Mouse (Mus musculus): Measurements from ENCODE around the gene Fmn2. TPM values are rescaled to one million over a fixed set of nuclear protein-coding genes. Genes with fewer than 3 reads are reported as not detected.

Gene Fmn2
- polyA plus RNA-seq, 1 experiment from 2014 or later = 0.41 TPM

DNA sequence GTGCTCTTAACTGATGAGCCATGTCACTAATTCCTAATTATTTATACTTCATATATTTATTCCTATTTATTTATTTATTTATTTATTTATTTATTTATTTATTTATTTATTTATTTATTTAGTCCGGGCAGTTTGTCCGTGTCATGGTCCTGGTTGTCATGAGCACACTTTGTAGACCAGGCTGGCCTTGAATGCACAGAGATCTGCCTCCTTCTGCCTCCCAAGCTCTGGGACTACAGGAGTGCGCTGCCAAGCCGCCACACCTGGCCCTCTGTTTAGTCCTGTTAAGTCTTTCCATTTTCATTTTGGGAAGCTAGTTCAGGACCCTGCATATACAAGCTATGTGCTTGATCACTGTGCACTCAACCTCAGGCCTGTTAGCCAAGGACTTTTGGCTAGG lies 134.7 kb downstream of the Fmn2 start:
- Histone ChIP-seq H3K27me3 (replicated peaks; ENCODE audit: control insufficient read depth, insufficient read depth, low read length) (no peaks in the 10 kb centered on the region), H3K4me2 (no peak overlapping the region), H3K27ac (ENCODE audit: low read depth, low read length) (no peak overlapping the region), H3K36me3 (ENCODE audit: control insufficient read depth, insufficient read depth, low read length) (no peaks in the 10 kb centered on the region), H3K4me1 (replicated peaks; ENCODE audit: control insufficient read depth, insufficient read depth, low read length) (no peaks in the 10 kb centered on the region), H3K9me3 (ENCODE audit: control insufficient read depth, low read length) (no peaks in the 10 kb centered on the region), H3K9ac (ENCODE audit: low read depth, low read length) (no peak overlapping the region), H3K4me3 (ENCODE audit: low read depth, low read length) (no peak overlapping the region)
- 88% methylated on average over 4 of the region's 4 CpGs for WGBS
- no peak for DNase-seq (ENCODE audit: low spot score)
- no peak for ATAC-seq (replicated peaks; ENCODE audit: low FRiP score)

DNA sequence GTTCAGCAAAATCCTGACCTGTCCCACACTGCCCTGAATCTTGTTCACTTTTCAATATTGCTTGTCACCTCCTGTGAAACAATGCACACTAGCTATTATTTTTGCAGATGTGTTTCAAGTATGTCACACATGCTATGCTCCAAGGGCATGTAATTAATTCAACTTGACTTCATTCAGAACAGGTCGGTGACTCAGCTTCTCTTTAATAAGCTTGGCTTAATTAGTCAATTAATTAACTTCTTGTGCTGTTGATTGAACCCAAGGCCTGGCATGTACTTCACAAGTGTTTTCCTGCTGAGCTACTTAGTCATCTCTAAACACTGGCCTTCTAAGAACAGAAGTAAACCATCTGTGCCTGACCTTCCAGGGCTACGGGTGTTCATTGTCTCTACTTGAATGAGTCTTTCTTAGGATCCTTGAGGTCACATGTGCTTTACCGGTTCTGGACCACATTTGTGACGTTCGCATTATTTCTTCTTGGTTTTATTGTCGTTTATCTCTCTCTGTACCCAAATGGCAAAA lies 136.0 kb downstream of the Fmn2 start:
- H3K9ac ChIP-seq (ENCODE audit: low read depth, low read length) = no peak overlapping the region
- H3K9me3 ChIP-seq (ENCODE audit: control insufficient read depth, low read length) = no peaks in the 10 kb centered on the region
- ATAC-seq (replicated peaks; ENCODE audit: low FRiP score) (no peak), DNase-seq (ENCODE audit: low spot score) (no peak)
- H3K36me3 ChIP-seq (ENCODE audit: control insufficient read depth, insufficient read depth, low read length) = no peaks in the 10 kb centered on the region
- no peak overlapping the region for H3K4me2 ChIP-seq
- no peaks in the 10 kb centered on the region for H3K27me3 ChIP-seq (replicated peaks; ENCODE audit: control insufficient read depth, insufficient read depth, low read length)
- no peaks in the 10 kb centered on the region for H3K4me1 ChIP-seq (replicated peaks; ENCODE audit: control insufficient read depth, insufficient read depth, low read length)
- H3K4me3 ChIP-seq (ENCODE audit: low read depth, low read length) = no peak overlapping the region
- no peak overlapping the region for H3K27ac ChIP-seq (ENCODE audit: low read depth, low read length)
- WGBS = 85% methylated on average over 6 of the region's 6 CpGs

- ATAC-seq (replicated peaks; ENCODE audit: low FRiP score) = no peak
- Histone ChIP-seq H3K4me1 (replicated peaks; ENCODE audit: control insufficient read depth, insufficient read depth, low read length) (no peaks in the 10 kb centered on the region), H3K9me3 (ENCODE audit: control insufficient read depth, low read length) (no peaks in the 10 kb centered on the region), H3K36me3 (ENCODE audit: control insufficient read depth, insufficient read depth, low read length) (no peaks in the 10 kb centered on the region), H3K4me3 (ENCODE audit: low read depth, low read length) (no peak overlapping the region), H3K27me3 (replicated peaks; ENCODE audit: control insufficient read depth, insufficient read depth, low read length) (no peaks in the 10 kb centered on the region), H3K27ac (ENCODE audit: low read depth, low read length) (no peak overlapping the region), H3K9ac (ENCODE audit: low read depth, low read length) (no peak overlapping the region), H3K4me2 (no peak overlapping the region)
- no peak for DNase-seq (ENCODE audit: low spot score)
- WGBS = 74% methylated on average over 1 of the region's 1 CpGs
Measured at GRCm38 (mm10) chr1:174640901-174641300, 139.3 kb downstream of the Fmn2 start.

DNA sequence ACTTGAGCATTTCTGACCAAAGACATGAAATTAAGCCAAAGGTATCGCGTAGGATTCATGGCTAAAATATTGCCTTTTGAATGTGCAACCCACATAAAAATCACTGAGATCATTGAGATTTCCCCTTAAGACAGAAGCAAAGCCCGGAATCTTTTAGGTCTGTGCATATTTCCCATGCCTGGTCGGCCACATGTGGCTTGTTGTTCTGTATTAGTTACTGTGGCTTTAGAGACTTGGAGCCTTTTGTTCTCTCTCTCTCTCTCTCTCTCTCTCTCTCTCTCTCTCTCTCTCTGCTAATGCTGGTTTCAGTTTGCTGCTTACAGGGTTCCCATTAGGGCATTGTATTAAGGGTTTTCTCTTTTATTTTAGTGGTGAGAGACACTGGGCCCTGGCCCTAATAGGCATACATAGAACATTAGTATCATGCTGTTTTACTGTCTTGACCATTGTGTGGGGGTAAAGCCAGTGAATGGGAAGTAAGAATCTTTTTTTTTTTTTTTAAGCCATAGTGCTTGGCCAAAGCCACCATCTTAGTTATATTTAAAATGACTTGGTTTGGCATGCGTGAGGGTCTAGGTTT lies 141.9 kb downstream of the Fmn2 start:
- no peaks in the 10 kb centered on the region for H3K27me3 ChIP-seq (replicated peaks; ENCODE audit: control insufficient read depth, insufficient read depth, low read length)
- H3K4me2 ChIP-seq = no peak overlapping the region
- no peaks in the 10 kb centered on the region for H3K9me3 ChIP-seq (ENCODE audit: control insufficient read depth, low read length)
- no peak overlapping the region for H3K9ac ChIP-seq (ENCODE audit: low read depth, low read length)
- H3K36me3 ChIP-seq (ENCODE audit: control insufficient read depth, insufficient read depth, low read length) = no peaks in the 10 kb centered on the region
- H3K4me1 ChIP-seq (replicated peaks; ENCODE audit: control insufficient read depth, insufficient read depth, low read length) = no peaks in the 10 kb centered on the region
- no peak overlapping the region for H3K4me3 ChIP-seq (ENCODE audit: low read depth, low read length)
- no peak for ATAC-seq (replicated peaks; ENCODE audit: low FRiP score)
- no peak for DNase-seq (ENCODE audit: low spot score)
- no peak overlapping the region for H3K27ac ChIP-seq (ENCODE audit: low read depth, low read length)
- WGBS = 78% methylated on average over 5 of the region's 5 CpGs

DNA sequence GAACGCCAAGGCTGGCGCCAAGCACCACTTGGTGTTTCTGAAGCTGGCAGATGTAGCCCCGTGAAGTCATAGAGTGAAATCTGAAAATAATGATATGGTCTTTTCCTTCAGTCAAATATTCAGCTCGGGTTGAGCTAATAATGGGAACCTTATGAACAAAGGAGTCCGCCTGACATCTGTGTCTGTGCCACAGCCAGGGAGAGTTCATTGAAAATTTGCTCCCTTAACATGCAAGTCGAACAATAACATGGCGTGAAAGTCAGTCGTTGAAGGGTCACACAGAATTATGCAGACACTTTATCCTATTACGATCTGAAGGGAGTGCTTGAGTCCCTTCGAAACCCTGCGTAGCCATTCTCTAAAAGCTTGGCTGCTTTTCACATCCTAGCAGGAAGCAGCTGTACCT lies 147.8 kb downstream of the Fmn2 start:
- DNase-seq (ENCODE audit: low spot score) = no peak
- no peak for ATAC-seq (replicated peaks; ENCODE audit: low FRiP score)

DNA sequence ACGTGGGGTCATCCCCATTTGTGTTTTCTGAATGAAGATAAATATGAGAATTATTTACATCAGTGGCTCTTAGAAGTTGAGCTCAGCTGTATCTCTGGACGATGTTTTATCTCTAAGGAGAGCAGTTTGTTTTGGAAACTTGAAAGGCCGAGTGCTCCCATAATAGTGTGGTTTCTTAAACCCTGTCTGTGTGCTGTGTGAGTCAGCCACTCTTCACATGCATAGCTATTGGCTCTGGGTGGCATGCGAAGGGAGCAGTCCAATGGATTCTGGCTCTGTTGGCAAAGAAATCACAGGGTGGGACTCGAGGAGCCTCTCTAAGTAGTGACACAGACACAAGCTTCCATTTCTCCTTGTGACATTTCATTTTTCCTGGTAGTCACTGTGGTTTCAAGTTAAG lies 152.9 kb downstream of the Fmn2 start:
- DNase-seq (ENCODE audit: low spot score) = no peak

More for the DNA sequence above, 147.8 kb downstream of the Fmn2 start:
- no peaks in the 10 kb centered on the region for H3K9me3 ChIP-seq (ENCODE audit: control insufficient read depth, low read length)
- WGBS = 87% methylated on average over 11 of the region's 11 CpGs
- H3K9ac ChIP-seq (ENCODE audit: low read depth, low read length) = no peak overlapping the region
- no peak overlapping the region for H3K4me3 ChIP-seq (ENCODE audit: low read depth, low read length)
- no peak overlapping the region for H3K27ac ChIP-seq (ENCODE audit: low read depth, low read length)
- no peaks in the 10 kb centered on the region for H3K4me1 ChIP-seq (replicated peaks; ENCODE audit: control insufficient read depth, insufficient read depth, low read length)
- H3K4me2 ChIP-seq = no peak overlapping the region
- H3K27me3 ChIP-seq (replicated peaks; ENCODE audit: control insufficient read depth, insufficient read depth, low read length) = no peaks in the 10 kb centered on the region
- no peaks in the 10 kb centered on the region for H3K36me3 ChIP-seq (ENCODE audit: control insufficient read depth, insufficient read depth, low read length)

GRCm38 (mm10) chr1:174655354-174655753 lies 153.7 kb downstream of the Fmn2 start:
- no peak for ATAC-seq (replicated peaks; ENCODE audit: low FRiP score)
- Histone ChIP-seq H3K9me3 (ENCODE audit: control insufficient read depth, low read length) (no peaks in the 10 kb centered on the region), H3K4me2 (no peak overlapping the region), H3K4me1 (replicated peaks; ENCODE audit: control insufficient read depth, insufficient read depth, low read length) (no peaks in the 10 kb centered on the region), H3K4me3 (ENCODE audit: low read depth, low read length) (no peak overlapping the region), H3K27ac (ENCODE audit: low read depth, low read length) (no peak overlapping the region), H3K36me3 (ENCODE audit: control insufficient read depth, insufficient read depth, low read length) (no peaks in the 10 kb centered on the region), H3K27me3 (replicated peaks; ENCODE audit: control insufficient read depth, insufficient read depth, low read length) (no peaks in the 10 kb centered on the region), H3K9ac (ENCODE audit: low read depth, low read length) (no peak overlapping the region)
- no peak for DNase-seq (ENCODE audit: low spot score)
- WGBS = 81% methylated on average over 9 of the region's 9 CpGs

More for the DNA sequence above, 152.9 kb downstream of the Fmn2 start:
- Histone ChIP-seq H3K27ac (ENCODE audit: low read depth, low read length) (no peak overlapping the region), H3K4me2 (no peak overlapping the region), H3K4me3 (ENCODE audit: low read depth, low read length) (no peak overlapping the region), H3K4me1 (replicated peaks; ENCODE audit: control insufficient read depth, insufficient read depth, low read length) (no peaks in the 10 kb centered on the region), H3K9me3 (ENCODE audit: control insufficient read depth, low read length) (no peaks in the 10 kb centered on the region), H3K27me3 (replicated peaks; ENCODE audit: control insufficient read depth, insufficient read depth, low read length) (no peaks in the 10 kb centered on the region), H3K9ac (ENCODE audit: low read depth, low read length) (no peak overlapping the region), H3K36me3 (ENCODE audit: control insufficient read depth, insufficient read depth, low read length) (no peaks in the 10 kb centered on the region)
- WGBS = 49% methylated on average over 5 of the region's 5 CpGs
- ATAC-seq (replicated peaks; ENCODE audit: low FRiP score) = no peak

- no peak for ATAC-seq (replicated peaks; ENCODE audit: low FRiP score)
- Histone ChIP-seq H3K36me3 (ENCODE audit: control insufficient read depth, insufficient read depth, low read length) (no peaks in the 10 kb centered on the region), H3K27ac (ENCODE audit: low read depth, low read length) (no peak overlapping the region), H3K4me1 (replicated peaks; ENCODE audit: control insufficient read depth, insufficient read depth, low read length) (no peaks in the 10 kb centered on the region), H3K27me3 (replicated peaks; ENCODE audit: control insufficient read depth, insufficient read depth, low read length) (no peaks in the 10 kb centered on the region), H3K4me3 (ENCODE audit: low read depth, low read length) (no peak overlapping the region), H3K9me3 (ENCODE audit: control insufficient read depth, low read length) (no peaks in the 10 kb centered on the region), H3K9ac (ENCODE audit: low read depth, low read length) (no peak overlapping the region), H3K4me2 (no peak overlapping the region)
- no peak for DNase-seq (ENCODE audit: low spot score)
- WGBS = 56% methylated on average over 4 of the region's 4 CpGs
Measured at GRCm38 (mm10) chr1:174656554-174656953, 154.9 kb downstream of the Fmn2 start.

DNA sequence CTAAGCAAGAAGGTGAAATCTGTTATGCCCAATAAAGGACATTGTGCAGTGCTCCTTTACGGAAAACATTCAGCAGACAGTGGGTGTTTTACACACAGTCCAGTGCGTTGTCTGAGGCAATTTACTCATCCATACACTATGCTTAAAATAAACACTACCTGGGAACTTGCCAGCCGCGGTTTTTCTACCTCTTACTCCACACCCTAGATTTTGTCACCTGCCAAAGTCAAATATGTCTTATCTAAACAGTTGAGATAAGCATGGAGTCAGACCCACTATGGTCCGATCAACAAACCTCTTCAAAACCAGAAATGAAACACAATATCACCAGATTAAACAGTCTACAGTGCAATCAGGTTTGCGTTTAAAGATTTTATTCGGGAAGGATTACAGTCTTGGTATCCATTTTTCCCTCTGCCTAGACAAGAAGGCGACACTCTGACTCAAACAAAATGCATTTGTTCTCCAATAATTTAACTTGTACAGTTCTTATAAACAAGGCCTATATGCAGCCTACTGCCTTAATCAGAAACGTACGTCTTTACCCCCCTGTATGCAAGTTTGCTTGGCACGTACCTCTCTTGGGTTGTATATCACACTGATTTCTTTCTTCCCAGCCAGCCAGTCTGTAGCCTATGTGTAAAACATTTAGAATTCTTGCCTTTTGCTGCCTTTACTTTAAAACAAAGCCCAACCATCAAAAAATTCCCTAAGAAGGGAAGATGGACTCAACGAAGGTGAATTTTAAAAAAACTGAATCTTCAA lies 158.0 kb downstream of the Fmn2 start:
- Histone ChIP-seq H3K27me3 (replicated peaks; ENCODE audit: control insufficient read depth, insufficient read depth, low read length) (no peaks in the 10 kb centered on the region), H3K4me2 (no peak overlapping the region)

More for the DNA sequence above, 158.0 kb downstream of the Fmn2 start:
- H3K9ac ChIP-seq (ENCODE audit: low read depth, low read length) = no peak overlapping the region
- DNase-seq (ENCODE audit: low spot score) (no peak), ATAC-seq (replicated peaks; ENCODE audit: low FRiP score) (no peak)
- H3K4me1 ChIP-seq (replicated peaks; ENCODE audit: control insufficient read depth, insufficient read depth, low read length) = no peaks in the 10 kb centered on the region
- H3K36me3 ChIP-seq (ENCODE audit: control insufficient read depth, insufficient read depth, low read length) = no peaks in the 10 kb centered on the region
- 65% methylated on average over 12 of the region's 12 CpGs for WGBS
- no peak overlapping the region for H3K4me3 ChIP-seq (ENCODE audit: low read depth, low read length)
- no peaks in the 10 kb centered on the region for H3K9me3 ChIP-seq (ENCODE audit: control insufficient read depth, low read length)
- no peak overlapping the region for H3K27ac ChIP-seq (ENCODE audit: low read depth, low read length)

Data from liver, embryonic 11.5 days (tissue).